Mouse (Mus musculus) bone marrow macrophage, adult 2 months (primary cell): ENCODE measurements around the gene Eepd1. TPM values are rescaled to one million over a fixed set of nuclear protein-coding genes. Genes with fewer than 3 reads are reported as not detected.

Experiments used
- H3K27ac ChIP-seq: 2 replicates; pipeline ENCODE4 v1.5.1; 2012; ENCODE audit warnings: low read depth, low read length; ENCODE audit not compliant: insufficient read depth
- H3K4me1 ChIP-seq: 2 replicates; pipeline ENCODE4 v1.6.1; 2012; ENCODE audit warnings: low read length; ENCODE audit not compliant: control insufficient read depth, insufficient read depth
- H3K4me3 ChIP-seq: 2 replicates; pipeline ENCODE4 v1.5.1; 2012; ENCODE audit warnings: mild to moderate bottlenecking, low read length, moderate library complexity; ENCODE audit not compliant: insufficient read depth
- CTCF ChIP-seq: IDR thresholded peaks from 2 replicates; pipeline ENCODE4 v1.5.1; 2012; ENCODE audit warnings: low read depth, mild to moderate bottlenecking, low read length, moderate library complexity
- POLR2A ChIP-seq: IDR thresholded peaks from 2 replicates; pipeline ENCODE4 v1.6.1; 2012; ENCODE audit warnings: mild to moderate bottlenecking, low read depth, low read length, borderline replicate concordance
- polyA plus RNA-seq: library from polyadenylated mRNA; stranded (reverse); fragments of >200 nt; gene quantifications from 2 replicates; pipeline ENCODE4 v1.2.4, GENCODE M21; 2012; ENCODE audit not compliant: missing spikeins, insufficient read depth, insufficient read length

Gene Eepd1
- polyA plus RNA-seq, 1 experiment = 26.6 TPM

GRCm38 (mm10) chr9:25479392-25480020 lies 1.8 kb upstream of the Eepd1 start:
- Histone ChIP-seq H3K27ac (no peak overlapping the region), H3K4me3 (no peak overlapping the region), H3K4me1 (peaks cover 3% of the 10 kb centered on the region; the same call in 1 of the 2 replicates)
- no peak for TF ChIP-seq CTCF
- TF ChIP-seq POLR2A = no peak

- TF ChIP-seq POLR2A (no peak), CTCF (no peak)
- H3K4me1 ChIP-seq = peaks cover 9% of the 10 kb centered on the region
- H3K4me3 ChIP-seq = no peak overlapping the region; the same call in 1 of the 2 replicates
- H3K27ac ChIP-seq = no peak overlapping the region
Observed at GRCm38 (mm10) chr9:25480676-25481075, 671 bp upstream of the Eepd1 start.

GRCm38 (mm10) chr9:25482322-25482998 lies 1.1 kb downstream of the Eepd1 start:
- Histone ChIP-seq H3K27ac (peak overlapping the region; percentile 49), H3K4me3 (peak overlapping the region; percentile 75), H3K4me1 (peaks cover 25% of the 10 kb centered on the region)
- no peak for TF ChIP-seq POLR2A
- TF ChIP-seq CTCF = no peak

- Histone ChIP-seq H3K27ac (no peak overlapping the region), H3K4me3 (peak overlapping the region; percentile 75)
Observed at GRCm38 (mm10) chr9:25482999-25483347, 1.6 kb downstream of the Eepd1 start.

GRCm38 (mm10) chr9:25483931-25484618 lies 2.7 kb downstream of the Eepd1 start:
- peak overlapping the region; percentile 75 for H3K4me3 ChIP-seq
- 0 out of 2 replicates have a peak overlapping the region, but pooled peaks have one; percentile 18 for H3K27ac ChIP-seq
- H3K4me1 ChIP-seq = peaks cover 26% of the 10 kb centered on the region
- TF ChIP-seq CTCF (no peak), POLR2A (no peak)

More at GRCm38 (mm10) chr9:25482999-25483347, 1.6 kb downstream of the Eepd1 start:
- H3K4me1 ChIP-seq = peaks cover 26% of the 10 kb centered on the region
- peak; percentile 36 for TF ChIP-seq CTCF
- no peak for TF ChIP-seq POLR2A

GRCm38 (mm10) chr9:25484619-25484986 lies 3.3 kb downstream of the Eepd1 start:
- TF ChIP-seq POLR2A = no peak
- TF ChIP-seq CTCF = no peak
- Histone ChIP-seq H3K4me1 (peaks cover 28% of the 10 kb centered on the region), H3K27ac (no peak overlapping the region), H3K4me3 (peak overlapping the region; percentile 75)

GRCm38 (mm10) chr9:25485006-25485405 lies 3.7 kb downstream of the Eepd1 start:
- Histone ChIP-seq H3K27ac (peak overlapping the region; percentile 64), H3K4me1 (peaks cover 30% of the 10 kb centered on the region), H3K4me3 (peak overlapping the region; percentile 75)
- TF ChIP-seq CTCF = no peak
- TF ChIP-seq POLR2A = no peak

- peaks cover 33% of the 10 kb centered on the region for H3K4me1 ChIP-seq
- H3K27ac ChIP-seq = peak overlapping the region; percentile 64
- H3K4me3 ChIP-seq = peak overlapping the region; percentile 75
- TF ChIP-seq CTCF (no peak), POLR2A (no peak)
Observed at GRCm38 (mm10) chr9:25485406-25485805, 4.1 kb downstream of the Eepd1 start.

- Histone ChIP-seq H3K4me3 (peak overlapping the region; percentile 75), H3K27ac (peak overlapping the region; percentile 64), H3K4me1 (peaks cover 37% of the 10 kb centered on the region)
- no peak for TF ChIP-seq CTCF
- TF ChIP-seq POLR2A = no peak
Observed at GRCm38 (mm10) chr9:25486246-25486807, 5.0 kb downstream of the Eepd1 start.
